Mouse (Mus musculus): ENCODE results near the gene Tarbp2. TPM values are rescaled to one million over a fixed set of nuclear protein-coding genes. Genes with fewer than 3 reads are reported as not detected.

Tarbp2 gene
- total and polyA plus RNA-seq, 3 experiments, result 30.5 to 64.1 (median 32.5) TPM

Other genes with a start within 250 kb of the Tarbp2 start
- not detected for gene Gm9918, start 247.6 kb upstream of the Tarbp2 start, total RNA-seq (2021)
- gene Gm9918, start 247.6 kb upstream of the Tarbp2 start, polyA plus RNA-seq (2012; rRNA removed), result 0.47 and 0.87 TPM in 2 replicates
- gene Mfsd5, start 238.7 kb upstream of the Tarbp2 start, total RNA-seq (2021), result 10 to 100 TPM; 38.2 to 46.3 TPM
- 99.6 and 108 TPM in 2 replicates for gene Mfsd5, start 238.7 kb upstream of the Tarbp2 start, polyA plus RNA-seq (2012; rRNA removed)
- 1 to 10 TPM in 1 of 2 experiments, under 1 TPM in 1; 0.86 to 2.5 TPM for gene Espl1, start 221.9 kb upstream of the Tarbp2 start, total RNA-seq (2021)
- gene Espl1, start 221.9 kb upstream of the Tarbp2 start, polyA plus RNA-seq (2012; rRNA removed), result 1.8 and 2.2 TPM in 2 replicates
- 100 to 1,000 TPM; 416 to 441 TPM for gene Pfdn5, start 192.1 kb upstream of the Tarbp2 start, total RNA-seq (2021)
- 19.1 and 19.8 TPM in 2 replicates for gene Pfdn5, start 192.1 kb upstream of the Tarbp2 start, polyA plus RNA-seq (2012; rRNA removed)
- 10 to 100 TPM; 54.1 to 60.3 TPM for gene Myg1, start 186.5 kb upstream of the Tarbp2 start, total RNA-seq (2021)
- gene Myg1, start 186.5 kb upstream of the Tarbp2 start, polyA plus RNA-seq (2012; rRNA removed), result 73.3 and 77.5 TPM in 2 replicates
- gene Aaas, start 167.4 kb upstream of the Tarbp2 start, total RNA-seq (2021), result 10 to 100 TPM; 16.8 to 18.1 TPM
- 44.9 and 46.6 TPM in 2 replicates for gene Aaas, start 167.4 kb upstream of the Tarbp2 start, polyA plus RNA-seq (2012; rRNA removed)
- under 1 TPM; 0.09 to 0.14 TPM for gene Sp7, start 151.0 kb upstream of the Tarbp2 start, total RNA-seq (2021)
- gene Sp7, start 151.0 kb upstream of the Tarbp2 start, polyA plus RNA-seq (2012; rRNA removed), result 0.50 and 0.55 TPM in 2 replicates
- gene Sp1, start 112.0 kb upstream of the Tarbp2 start, total RNA-seq (2021), result 10 to 100 TPM; 71.7 to 72.1 TPM
- gene Sp1, start 112.0 kb upstream of the Tarbp2 start, polyA plus RNA-seq (2012; rRNA removed), result 8.5 and 11.1 TPM in 2 replicates
- 1 to 10 TPM; 1.0 to 1.6 TPM for gene Amhr2, start 72.8 kb upstream of the Tarbp2 start, total RNA-seq (2021)
- gene Amhr2, start 72.8 kb upstream of the Tarbp2 start, polyA plus RNA-seq (2012; rRNA removed), result 1.3 and 2.5 TPM in 2 replicates
- gene Prr13, start 59.2 kb upstream of the Tarbp2 start, total RNA-seq (2021), result 100 to 1,000 TPM; 105 to 197 TPM
- gene Prr13, start 59.2 kb upstream of the Tarbp2 start, polyA plus RNA-seq (2012; rRNA removed), result 213 and 313 TPM in 2 replicates
- gene Pcbp2, start 47.7 kb upstream of the Tarbp2 start, total RNA-seq (2021), result 100 to 1,000 TPM; 641 to 760 TPM
- gene Pcbp2, start 47.7 kb upstream of the Tarbp2 start, polyA plus RNA-seq (2012; rRNA removed), result 388 and 545 TPM in 2 replicates
- gene Gm10337, start 14.5 kb upstream of the Tarbp2 start, total RNA-seq (2021), result not detected
- not detected in 2 replicates for gene Gm10337, start 14.5 kb upstream of the Tarbp2 start, polyA plus RNA-seq (2012; rRNA removed)
- gene Map3k12, start 1.1 kb upstream of the Tarbp2 start, total RNA-seq (2021), result 10 to 100 TPM in 1 of 2 experiments, 1 to 10 TPM in 1; 5.2 to 15.1 TPM
- gene Map3k12, start 1.1 kb upstream of the Tarbp2 start, polyA plus RNA-seq (2012; rRNA removed), result 10.6 and 12.0 TPM in 2 replicates
- 1 to 10 TPM in 1 of 2 experiments, under 1 TPM in 1; 0.62 to 2.1 TPM for gene Npff, start 6.8 kb downstream of the Tarbp2 start, total RNA-seq (2021)
- gene Npff, start 6.8 kb downstream of the Tarbp2 start, polyA plus RNA-seq (2012; rRNA removed), result 2.9 and 4.0 TPM in 2 replicates
- gene Gm28047, start 106.9 kb downstream of the Tarbp2 start, total RNA-seq (2021), result 1 to 10 TPM; 1.5 to 3.4 TPM
- gene Gm28047, start 106.9 kb downstream of the Tarbp2 start, polyA plus RNA-seq (2012; rRNA removed), result 0.10 TPM in 1 of 2 replicates, not detected in the other
- 10 to 100 TPM; 58.5 to 74.4 TPM for gene Atf7, start 107.3 kb downstream of the Tarbp2 start, total RNA-seq (2021)
- 44.0 and 64.5 TPM in 2 replicates for gene Atf7, start 107.3 kb downstream of the Tarbp2 start, polyA plus RNA-seq (2012; rRNA removed)
- 10 to 100 TPM; 19.5 to 24.2 TPM for gene Atp5g2, start 154.2 kb downstream of the Tarbp2 start, total RNA-seq (2021)
- 415 and 492 TPM in 2 replicates for gene Atp5g2, start 154.2 kb downstream of the Tarbp2 start, polyA plus RNA-seq (2012; rRNA removed)
- gene Calcoco1, start 204.0 kb downstream of the Tarbp2 start, total RNA-seq (2021), result 100 to 1,000 TPM in 1 of 2 experiments, 10 to 100 TPM in 1; 93.4 to 136 TPM
- 75.4 and 89.3 TPM in 2 replicates for gene Calcoco1, start 204.0 kb downstream of the Tarbp2 start, polyA plus RNA-seq (2012; rRNA removed)

Data from adrenal gland, adult 2 months (tissue).